In genomic region chr10:29361464-29362196, GRCm38 (mm10) we compare ENCODE assay signal across 8 mouse cellular contexts. TPM values are rescaled to one million over a fixed set of nuclear protein-coding genes. Genes with fewer than 3 reads are reported as not detected.
DNase-seq lines count a peak whose midpoint lies in the region; ATAC-seq lines count a peak whose summit lies in the region.

No protein-coding gene starts in this region.

- 0 out of 2 replicates have a peak, but pooled peaks cover 2% of the 10 kb centered on the region for H3K4me1 ChIP-seq in intestine, embryonic 15.5 days (replicated peaks)

- no peaks in the 10 kb centered on the region for H3K9me3 ChIP-seq in intestine, embryonic 15.5 days

- peak overlapping the region; percentile 97 for H3K9ac ChIP-seq in intestine, embryonic 15.5 days

- no peaks in the 10 kb centered on the region for H3K36me3 ChIP-seq in intestine, embryonic 15.5 days

- peak; percentile 98 for ATAC-seq in intestine, embryonic 15.5 days
- peak; percentile 89 for ATAC-seq in megakaryocyte-erythroid progenitor cell, adult 5-6 weeks (replicated peaks; ENCODE audit: low FRiP score, low TSS enrichment, poor library complexity, severe bottlenecking)

- peak; percentile 94 for DNase-seq in adrenal gland, adult 2 months
- DNase-seq in embryo, embryonic 11 days: peak; percentile 92
- DNase-seq in gastrocnemius, postnatal 25 days: peak; percentile 92
- peak; percentile 85 to 91 for DNase-seq in left cerebral cortex, postnatal 14 days (ENCODE audit: low spot score in 2 of 2)
- peak; percentile 87 for DNase-seq in right cerebral cortex, postnatal 14 days
- peak; percentile 93 for DNase-seq in urinary bladder, postnatal 25 days (ENCODE audit: low spot score)

- under 1% methylated on average over 99 of the region's 100 CpGs for WGBS in intestine, embryonic 15.5 days

- intact Hi-C loops in left cerebral cortex, postnatal 14 days (cut with DNase I): loop anchor here (5.0 kb wide), 1 partner anchor 56 kb away; no protein-coding TSS in a partner anchor

- peak overlapping the region; percentile 100 for H3K27ac ChIP-seq in intestine, embryonic 15.5 days

- no peaks in the 10 kb centered on the region for H3K27me3 ChIP-seq in intestine, embryonic 15.5 days (replicated peaks)

- peak overlapping the region; percentile 92 for H3K4me3 ChIP-seq in intestine, embryonic 15.5 days (replicated peaks)

- H3K4me2 ChIP-seq in intestine, embryonic 15.5 days (replicated peaks): peak overlapping the region; percentile 73

RNA-seq across cellular contexts. Expression of gene Rnf146, which starts 0.6 kb away (rescaled TPM):
- 10 to 100 TPM; 39.5 to 55.1 TPM for total RNA-seq in adrenal gland, adult 2 months (2021)
- polyA plus RNA-seq in adrenal gland, adult 2 months (2012; rRNA removed): 6.7 and 9.6 TPM in 2 replicates
- total RNA-seq in gastrocnemius, postnatal 25 days (2021): 10 to 100 TPM; 44.1 to 45.7 TPM
- polyA plus RNA-seq in intestine, embryonic 15.5 days (2015; fragmentation: Nextera tagmentation; extraction: Ambion mirVana): 40.8 and 41.7 TPM in 2 replicates
- 10 to 100 TPM; 84.8 to 89.4 TPM for total RNA-seq in left cerebral cortex, postnatal 14 days (2021)
- total RNA-seq in megakaryocyte-erythroid progenitor cell, adult 5-6 weeks (2014; fragmentation: Nextera tagmentation): 25.3 and 36.4 TPM in 2 replicates
- total RNA-seq in megakaryocyte-erythroid progenitor cell, adult 5-6 weeks (2017): 51.3 and 61.2 TPM in 2 replicates

RNA-seq across cellular contexts. Expression of gene Echdc1, which starts 48.7 kb away (rescaled TPM):
- 100 to 1,000 TPM; 140 to 182 TPM for total RNA-seq in adrenal gland, adult 2 months (2021)
- polyA plus RNA-seq in adrenal gland, adult 2 months (2012; rRNA removed): 1.8 and 3.2 TPM in 2 replicates
- 10 to 100 TPM; 31.5 to 34.1 TPM for total RNA-seq in gastrocnemius, postnatal 25 days (2021)
- 41.4 and 42.8 TPM in 2 replicates for polyA plus RNA-seq in intestine, embryonic 15.5 days (2015; fragmentation: Nextera tagmentation; extraction: Ambion mirVana)
- 10 to 100 TPM; 24.4 to 27.8 TPM for total RNA-seq in left cerebral cortex, postnatal 14 days (2021)
- total RNA-seq in megakaryocyte-erythroid progenitor cell, adult 5-6 weeks (2014; fragmentation: Nextera tagmentation): 14.0 and 24.1 TPM in 2 replicates
- total RNA-seq in megakaryocyte-erythroid progenitor cell, adult 5-6 weeks (2017): 54.4 and 65.5 TPM in 2 replicates

Comparison
In these comparisons a context has a peak if more than half of its experiments do, and no peak if none do; other contexts are left out.
1. Peak in every context shown above with its lines: DNase-seq, ATAC-seq, H3K4me3 ChIP-seq and H3K27ac ChIP-seq.